Mouse (Mus musculus) stomach, postnatal 0 days (tissue): ENCODE data around the gene Map2k2.

Experiments
- CTCF ChIP-seq: IDR thresholded peaks from 2 replicates; pipeline ENCODE4 v1.5.1; 2016; ENCODE audit warnings: antibody characterized with exemption, low read depth, mild to moderate bottlenecking, moderate library complexity
- EP300 ChIP-seq: optimal IDR thresholded peaks from 2 replicates; pipeline ENCODE3; 2016; ENCODE audit warnings: antibody characterized with exemption

GRCm38 (mm10) chr10:81092465-81093250 lies 13.1 kb upstream of the Map2k2 start:
- TF ChIP-seq EP300 (no peak), CTCF (no peak)
